Mouse (Mus musculus): ENCODE measurements around the gene Traf3ip3.

DNA sequence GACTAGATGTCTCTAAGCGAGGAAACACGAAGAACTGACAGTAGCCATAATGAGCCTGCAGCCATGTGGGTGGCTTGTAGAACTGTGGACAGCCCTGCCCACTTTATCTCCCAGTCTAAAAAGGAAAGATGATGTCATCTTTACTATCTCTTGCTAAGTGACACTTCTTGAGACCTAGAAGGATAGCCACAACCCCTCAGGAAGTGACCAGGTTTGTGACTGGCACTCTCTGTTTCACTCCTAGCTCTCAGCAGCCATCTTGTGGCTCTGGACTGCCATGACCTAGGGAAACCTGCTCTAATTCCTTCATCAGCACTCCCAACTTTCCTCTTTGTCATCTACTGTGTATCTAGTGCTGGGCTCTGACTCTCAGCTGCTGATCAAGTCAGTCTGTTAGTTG is 3.2 kb downstream of the Traf3ip3 start:
- TF ChIP-seq POLR2A (IDR thresholded peaks at IDR 0.05; ENCODE audit: insufficient read depth, low read depth, low read length), result no peak
- TF ChIP-seq EP300 (IDR thresholded peaks at IDR 0.05; ENCODE audit: insufficient read depth, low read depth, low read length), result no peak
- peak; percentile 57 for TF ChIP-seq CTCF (IDR thresholded peaks at IDR 0.05)
